Mouse (Mus musculus) CH12.LX (cell line): ENCODE results near the gene Dscam. TPM values are rescaled to one million over a fixed set of nuclear protein-coding genes. Genes with fewer than 3 reads are reported as not detected.

Experiments used
- DNase-seq: peaks from one replicate; pipeline ENCODE4 v3.0.0-alpha.2; 2013; ENCODE audit errors: extremely low read depth
- H3K27ac ChIP-seq: 2 replicates; pipeline ENCODE4 v1.5.1; 2012; ENCODE audit warnings: low read depth, mild to moderate bottlenecking, control low read depth, moderate library complexity; ENCODE audit not compliant: insufficient read depth
- H3K27me3 ChIP-seq: replicated peaks from 2 replicates; pipeline ENCODE3; 2012; ENCODE audit warnings: inconsistent platforms
- H3K36me3 ChIP-seq, 2 experiments: replicated peaks in 1 of 2; 2 replicates each; pipeline versions ENCODE3 to v1.6.1; 2012; ENCODE audit warnings: inconsistent platforms in 1 of 2, low read length in 1 of 2, mild to moderate bottlenecking in 1 of 2, mixed read lengths in 1 of 2, moderate library complexity in 1 of 2; ENCODE audit not compliant: control insufficient read depth in 1 of 2, insufficient read depth in 1 of 2
- H3K4me1 ChIP-seq, 2 experiments: 2 replicates each; pipeline ENCODE4 v1.6.1; 2012; ENCODE audit warnings: inconsistent platforms in 1 of 2, moderate library complexity in 1 of 2; ENCODE audit not compliant: insufficient read depth in 2 of 2, control insufficient read depth in 1 of 2
- H3K4me2 ChIP-seq: 2 replicates; pipeline ENCODE4 v1.6.1; 2012; ENCODE audit warnings: low read depth, mild to moderate bottlenecking, control low read depth; ENCODE audit not compliant: poor library complexity, insufficient read depth, severe bottlenecking
- H3K4me3 ChIP-seq, 3 experiments: fragments of 150-350 bp in 1 of 3; sonication (generic) in 1 of 3; replicated peaks in 1 of 3; 2 replicates each; pipeline versions ENCODE3 to v1.5.1; 2011 to 2012; ENCODE audit warnings: low read depth in 2 of 3, low read length in 2 of 3, mild to moderate bottlenecking in 2 of 3, moderate library complexity in 2 of 3, control low read depth in 1 of 3, improper control_type of control experiment in 1 of 3, inconsistent platforms in 1 of 3, mixed read lengths in 1 of 3; ENCODE audit not compliant: poor library complexity in 1 of 3
- H3K79me2 ChIP-seq: replicated peaks from 2 replicates; pipeline ENCODE4 v1.6.1; 2012; ENCODE audit warnings: mild to moderate bottlenecking, moderate library complexity; ENCODE audit not compliant: control insufficient read depth, poor library complexity, insufficient read depth, severe bottlenecking; ENCODE audit errors: extremely low read depth
- H3K9ac ChIP-seq: 2 replicates; pipeline ENCODE4 v1.6.1; 2012; ENCODE audit warnings: low read depth, mild to moderate bottlenecking, control low read depth, moderate library complexity; ENCODE audit not compliant: insufficient read depth
- H3K9me3 ChIP-seq: replicated peaks from 2 replicates; pipeline ENCODE3; 2012; ENCODE audit warnings: low read length, inconsistent platforms, mixed read lengths
- BHLHE40 ChIP-seq: IDR thresholded peaks from 2 replicates; pipeline ENCODE4 v1.6.1; 2011; ENCODE audit warnings: mild to moderate bottlenecking, low read depth, low read length, improper control_type of control experiment
- CTCF ChIP-seq, 2 experiments: IDR thresholded peaks in 1 of 2; conservative IDR thresholded peaks in 1 of 2; 2 replicates each; pipeline ENCODE4 v1.5.1; 2011 to 2012; ENCODE audit warnings: low read depth in 2 of 2, low read length in 2 of 2, improper control_type of control experiment in 1 of 2, inconsistent platforms in 1 of 2, mild to moderate bottlenecking in 1 of 2, moderate library complexity in 1 of 2
- E2F4 ChIP-seq: IDR thresholded peaks from 2 replicates; pipeline ENCODE4 v1.6.1; 2011; ENCODE audit warnings: low read depth, low read length, improper control_type of control experiment; ENCODE audit not compliant: insufficient replicate concordance
- ELF1 ChIP-seq: IDR thresholded peaks from 2 replicates; pipeline ENCODE4 v1.6.1; 2014; ENCODE audit warnings: low read depth, mild to moderate bottlenecking, inconsistent platforms, low read length, improper control_type of control experiment
- EP300 ChIP-seq: IDR thresholded peaks from 2 replicates; pipeline ENCODE4 v1.6.1; 2011; ENCODE audit warnings: low read length, improper control_type of control experiment
- ETS1 ChIP-seq: conservative IDR thresholded peaks from 2 replicates; pipeline ENCODE4 v1.6.1; 2012; ENCODE audit warnings: low read depth, mild to moderate bottlenecking, inconsistent platforms, low read length, improper control_type of control experiment, moderate library complexity
- GABPA ChIP-seq: IDR thresholded peaks from 2 replicates; pipeline ENCODE4 v1.6.1; 2012; ENCODE audit warnings: low read depth, low read length, improper control_type of control experiment, inconsistent platforms; ENCODE audit not compliant: insufficient replicate concordance
- JUN ChIP-seq: IDR thresholded peaks from 2 replicates; pipeline ENCODE4 v1.6.1; 2011; ENCODE audit warnings: low read depth, mild to moderate bottlenecking, low read length, improper control_type of control experiment, moderate library complexity; ENCODE audit not compliant: insufficient read depth
- MAX ChIP-seq: IDR thresholded peaks from 2 replicates; pipeline ENCODE4 v1.6.1; 2011; ENCODE audit warnings: low read length, improper control_type of control experiment
- MXI1 ChIP-seq: IDR thresholded peaks from 2 replicates; pipeline ENCODE4 v1.6.1; 2011; ENCODE audit warnings: mild to moderate bottlenecking, low read depth, low read length, improper control_type of control experiment
- NELFE ChIP-seq: IDR thresholded peaks from 2 replicates; pipeline ENCODE4 v1.6.1; 2011; ENCODE audit warnings: low read depth, low read length, improper control_type of control experiment
- PAX5 ChIP-seq: IDR thresholded peaks from 2 replicates; pipeline ENCODE4 v1.6.1; 2012; ENCODE audit warnings: low read length, inconsistent platforms, mixed read lengths
- POLR2AphosphoS2 ChIP-seq: IDR thresholded peaks from 2 replicates; pipeline ENCODE4 v1.6.1; 2011; ENCODE audit warnings: low read depth, low read length, improper control_type of control experiment
- RAD21 ChIP-seq: IDR thresholded peaks from 2 replicates; pipeline ENCODE4 v1.6.1; 2011; ENCODE audit warnings: low read depth, mild to moderate bottlenecking, low read length, improper control_type of control experiment, moderate library complexity
- RCOR1 ChIP-seq: conservative IDR thresholded peaks from 2 replicates; pipeline ENCODE4 v1.6.1; 2012; ENCODE audit warnings: low read depth, mild to moderate bottlenecking, inconsistent platforms, low read length, improper control_type of control experiment
- SIN3A ChIP-seq: IDR thresholded peaks from 2 replicates; pipeline ENCODE4 v1.6.1; 2012; ENCODE audit warnings: low read length, improper control_type of control experiment, inconsistent platforms
- SMC3 ChIP-seq: IDR thresholded peaks from 2 replicates; pipeline ENCODE4 v1.6.1; 2011; ENCODE audit warnings: low read depth, low read length, improper control_type of control experiment
- UBTF ChIP-seq: IDR thresholded peaks from 2 replicates; pipeline ENCODE4 v1.6.1; 2012; ENCODE audit warnings: low read depth, mild to moderate bottlenecking, inconsistent platforms, low read length, improper control_type of control experiment, moderate library complexity
- USF2 ChIP-seq: conservative IDR thresholded peaks from 2 replicates; pipeline ENCODE4 v1.6.1; 2011; ENCODE audit warnings: low read depth, low read length, improper control_type of control experiment
- ZC3H11A ChIP-seq: IDR thresholded peaks from 2 replicates; pipeline ENCODE4 v1.6.1; 2012; ENCODE audit warnings: low read depth, mild to moderate bottlenecking, inconsistent platforms, low read length, improper control_type of control experiment
- ZKSCAN1 ChIP-seq: IDR thresholded peaks from 2 replicates; pipeline ENCODE4 v1.6.1; 2012; ENCODE audit warnings: low read depth, inconsistent platforms, low read length, improper control_type of control experiment, borderline replicate concordance
- ZNF384 ChIP-seq: IDR thresholded peaks from 2 replicates; pipeline ENCODE4 v1.6.1; 2012; ENCODE audit warnings: low read depth, low read length, improper control_type of control experiment, inconsistent platforms
- dilution Hi-C: fragments of 300-500 bp; cut with MboI; formaldehyde crosslinking; loops from 2 replicates; pipeline ENCODE4 v1.14.3; 2020; ENCODE audit warnings: low sequenced_read_pairs; ENCODE audit not compliant: extremely low pct_unique_long_range_greater_than_20kb, extremely low pct_ligation_motif_present
- in situ Hi-C: fragments of 300-500 bp; cut with MboI; formaldehyde crosslinking; loops from 3 replicates; pipeline ENCODE4 v1.14.3; 2019; ENCODE audit warnings: low sequenced_read_pairs, low pct_ligation_motif_present, low pct_unique_long_range_greater_than_20kb, mixed read lengths
- polyA plus RNA-seq: library from polyadenylated mRNA; unstranded; fragments of >175 nt; gene quantifications from 2 replicates; pipeline ENCODE4 v1.2.1, GENCODE M21; 2012; ENCODE audit warnings: low read depth; ENCODE audit not compliant: insufficient read length
- total RNA-seq, 2 experiments: library from RNA; depleted of rRNA; stranded (reverse); fragments of 300-350 nt in 1 of 2; fragments of >200 nt in 1 of 2; gene quantifications; 2 replicates each; pipeline ENCODE4 v1.2.3; 2012 to 2014

Gene Dscam
- total and polyA plus RNA-seq, 3 experiments = under 0.01 to 0.39 (median 0.12) TPM

GRCm38 (mm10) chr16:96711935-96712334, 458.6 kb downstream of the Dscam start:
- Histone ChIP-seq H3K4me2 (no peak overlapping the region), H3K4me3 (no peak overlapping the region), H3K9ac (no peak overlapping the region), H3K27ac (no peak overlapping the region), H3K79me2 (no peaks in the 10 kb centered on the region), H3K4me1 (no peaks in the 10 kb centered on the region), H3K36me3 (no peaks in the 10 kb centered on the region), H3K27me3 (peaks cover 2% of the 10 kb centered on the region), H3K9me3 (no peaks in the 10 kb centered on the region)
- no peak for TF ChIP-seq JUN
- TF ChIP-seq ZC3H11A = no peak
- no peak for TF ChIP-seq E2F4
- TF ChIP-seq RCOR1 = no peak
- in situ Hi-C loops (loop anchor here (25.0 kb wide), 2 partner anchors 575 to 1000 kb away; no protein-coding TSS in a partner anchor), dilution Hi-C loops (no loop called here)
- DNase-seq = no peak

GRCm38 (mm10) chr16:96700551-96700950, 470.0 kb downstream of the Dscam start:
- in situ Hi-C loops = loop anchor here (25.0 kb wide), 2 partner anchors 587 to 1012 kb away; no protein-coding TSS in a partner anchor
- Histone ChIP-seq H3K9me3 (no peaks in the 10 kb centered on the region), H3K4me3 (no peak overlapping the region), H3K9ac (no peak overlapping the region), H3K4me2 (no peak overlapping the region), H3K4me1 (peaks cover 0 to 4% of the 10 kb centered on the region in 2 experiments; a peak in 1 of 4 replicates), H3K79me2 (no peaks in the 10 kb centered on the region), H3K36me3 (no peaks in the 10 kb centered on the region), H3K27ac (no peak overlapping the region), H3K27me3 (no peaks in the 10 kb centered on the region)
- dilution Hi-C loops = no loop called here
- no peak for DNase-seq
- TF ChIP-seq RAD21 = no peak
- TF ChIP-seq USF2 = no peak
- TF ChIP-seq JUN = no peak
- TF ChIP-seq ETS1 = no peak
- no peak for TF ChIP-seq CTCF (conservative IDR thresholded peaks at IDR 0.05 in 1 of 2, IDR thresholded peaks at IDR 0.05 in 1 of 2; ENCODE audit: low read depth in 2 of 2, low read length in 2 of 2)
- no peak for TF ChIP-seq NELFE
- no peak for TF ChIP-seq MXI1
- TF ChIP-seq BHLHE40 = no peak
- no peak for TF ChIP-seq EP300
- TF ChIP-seq ZKSCAN1 = no peak
- no peak for TF ChIP-seq GABPA
- TF ChIP-seq SIN3A = no peak
- TF ChIP-seq POLR2AphosphoS2 = no peak
- no peak for TF ChIP-seq ELF1
- no peak for TF ChIP-seq MAX
- no peak for TF ChIP-seq UBTF
- TF ChIP-seq SMC3 = no peak
- TF ChIP-seq ZNF384 = no peak
- TF ChIP-seq PAX5 = no peak
